Mouse (Mus musculus) limb, embryonic 15.5 days (tissue): ENCODE results near the gene Ifitm2. TPM values are rescaled to one million over a fixed set of nuclear protein-coding genes. Genes with fewer than 3 reads are reported as not detected.
"Not testable (repeated sequence)": the region's sequence is repeated elsewhere in the genome, so short reads cannot be mapped to it uniquely, and the experiment has no call there.

ENCODE experiments used
- ATAC-seq: fragments of 200-750 bp; cut with Nextera tagmentation; 2 replicates; pipeline ENCODE4 v1.8.0; 2017; ENCODE audit warnings: low read depth, moderate TSS enrichment; ENCODE audit not compliant: insufficient number of reproducible peaks, low FRiP score, low TSS enrichment
- H3K27ac ChIP-seq: fragments of 300-500 bp; sonication (generic); 2 replicates; pipeline ENCODE4 v1.5.1; 2015; ENCODE audit warnings: moderate library complexity, mild to moderate bottlenecking, inconsistent platforms
- H3K27me3 ChIP-seq: fragments of 300-500 bp; sonication (generic); 2 replicates; pipeline ENCODE4 v1.6.1; 2015; ENCODE audit warnings: inconsistent platforms
- H3K36me3 ChIP-seq: fragments of 300-500 bp; sonication (generic); 2 replicates; pipeline ENCODE4 v1.6.1; 2015; ENCODE audit warnings: inconsistent platforms
- H3K4me1 ChIP-seq: fragments of 300-500 bp; sonication (generic); 2 replicates; pipeline ENCODE4 v1.6.1; 2015; ENCODE audit warnings: inconsistent platforms
- H3K4me2 ChIP-seq: fragments of 300-500 bp; sonication (generic); 2 replicates; pipeline ENCODE4 v1.6.1; 2015; ENCODE audit warnings: mild to moderate bottlenecking, inconsistent platforms
- H3K4me3 ChIP-seq: fragments of 300-500 bp; sonication (generic); 2 replicates; pipeline ENCODE4 v1.5.1; 2015; ENCODE audit warnings: mild to moderate bottlenecking, inconsistent platforms
- H3K9ac ChIP-seq: fragments of 300-500 bp; sonication (generic); 2 replicates; pipeline ENCODE4 v1.6.1; 2015; ENCODE audit warnings: inconsistent platforms
- H3K9me3 ChIP-seq: fragments of 300-500 bp; sonication (generic); 2 replicates; pipeline ENCODE4 v1.6.1; 2016; ENCODE audit warnings: inconsistent platforms
- WGBS: fragments of 180-500 bp; shearing (Covaris S2); methylation state at CpG from one replicate; pipeline ENCODE4 v1.1.7; 2015; 5-methylcytosine and 5-hydroxymethylcytosine counted together
- polyA plus RNA-seq: library from polyadenylated mRNA; unstranded; fragments of >200 nt; fragmentation: Nextera tagmentation; extraction: Ambion mirVana; gene quantifications from 2 replicates; pipeline ENCODE4 v1.2.1, GENCODE M21; 2015

Ifitm2 gene
- polyA plus RNA-seq, 1 experiment from 2014 or later = 1,547 TPM

- H3K9ac ChIP-seq = no peak overlapping the region
- 91% methylated on average over 7 of the region's 7 CpGs for WGBS
- H3K4me3 ChIP-seq = no peak overlapping the region
- no peaks in the 10 kb centered on the region for H3K9me3 ChIP-seq
- no peaks in the 10 kb centered on the region for H3K36me3 ChIP-seq
- no peaks in the 10 kb centered on the region for H3K27me3 ChIP-seq
- H3K27ac ChIP-seq = no peak overlapping the region
- no peak for ATAC-seq
- H3K4me2 ChIP-seq = no peak overlapping the region
- no peaks in the 10 kb centered on the region for H3K4me1 ChIP-seq
Measured at GRCm38 (mm10) chr7:140982971-140983370, 27.2 kb upstream of the Ifitm2 start.

DNA sequence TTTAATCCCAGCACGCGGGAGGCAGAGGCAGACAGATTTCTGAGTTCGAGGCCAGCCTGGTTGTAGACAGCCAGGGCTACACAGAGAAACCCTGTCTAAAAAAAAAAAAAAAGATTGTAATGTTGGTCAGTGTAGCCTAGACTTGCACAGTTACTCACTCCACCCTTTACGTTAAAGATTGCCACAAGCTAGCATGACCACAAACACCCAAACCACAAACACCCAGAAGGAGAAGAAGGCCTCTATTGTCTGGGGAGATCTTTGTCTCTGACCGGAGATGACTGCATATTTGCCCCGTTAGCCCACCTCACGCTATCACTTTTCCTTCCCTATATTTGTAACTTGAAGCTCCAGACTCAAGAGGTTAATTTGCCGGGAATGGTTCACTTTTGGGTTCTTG lies 25.9 kb upstream of the Ifitm2 start:
- no peak overlapping the region for H3K27ac ChIP-seq
- H3K4me1 ChIP-seq = no peaks in the 10 kb centered on the region
- no peaks in the 10 kb centered on the region for H3K27me3 ChIP-seq
- ATAC-seq = no peak
- no peak overlapping the region for H3K9ac ChIP-seq
- no peak overlapping the region for H3K4me2 ChIP-seq
- 92% methylated on average over 8 of the region's 8 CpGs for WGBS
- H3K9me3 ChIP-seq = no peaks in the 10 kb centered on the region
- H3K4me3 ChIP-seq = no peak overlapping the region
- H3K36me3 ChIP-seq = no peaks in the 10 kb centered on the region

DNA sequence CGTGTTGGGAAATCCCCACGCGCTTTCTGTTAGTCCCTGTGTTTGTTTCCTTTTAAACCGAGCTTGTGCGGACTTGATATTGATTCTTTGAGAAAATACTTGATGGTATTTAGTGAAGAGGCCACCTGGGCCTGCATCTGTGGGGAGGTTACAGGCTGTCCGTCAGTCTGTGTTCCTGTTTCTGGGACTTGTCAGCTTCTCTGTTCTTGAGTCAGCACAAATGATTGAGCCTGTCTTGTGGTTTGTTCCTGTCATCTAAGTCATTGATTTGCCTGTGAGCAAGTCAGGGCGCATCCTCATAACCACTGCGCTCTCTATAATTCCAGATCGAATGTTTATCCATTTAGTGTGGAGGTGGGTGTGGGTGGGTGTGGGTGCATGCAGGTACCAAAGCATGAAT lies 20.9 kb upstream of the Ifitm2 start:
- H3K4me3 ChIP-seq, H3K4me2 ChIP-seq, H3K9me3 ChIP-seq, H3K27me3 ChIP-seq, H3K27ac ChIP-seq, H3K9ac ChIP-seq, H3K36me3 ChIP-seq, ATAC-seq: not testable (repeated sequence)
- 81% methylated on average over 9 of the region's 9 CpGs for WGBS
- H3K4me1 ChIP-seq = peaks cover 25% of the 10 kb centered on the region

GRCm38 (mm10) chr7:140975465-140975864 lies 19.7 kb upstream of the Ifitm2 start:
- no peak for ATAC-seq
- Histone ChIP-seq H3K9ac (no peak overlapping the region), H3K36me3 (no peaks in the 10 kb centered on the region), H3K4me3 (no peak overlapping the region), H3K4me1 (peaks cover 36% of the 10 kb centered on the region), H3K4me2 (no peak overlapping the region), H3K9me3 (no peaks in the 10 kb centered on the region), H3K27me3 (no peaks in the 10 kb centered on the region), H3K27ac (no peak overlapping the region)
- WGBS = 24% methylated on average over 3 of the region's 3 CpGs

DNA sequence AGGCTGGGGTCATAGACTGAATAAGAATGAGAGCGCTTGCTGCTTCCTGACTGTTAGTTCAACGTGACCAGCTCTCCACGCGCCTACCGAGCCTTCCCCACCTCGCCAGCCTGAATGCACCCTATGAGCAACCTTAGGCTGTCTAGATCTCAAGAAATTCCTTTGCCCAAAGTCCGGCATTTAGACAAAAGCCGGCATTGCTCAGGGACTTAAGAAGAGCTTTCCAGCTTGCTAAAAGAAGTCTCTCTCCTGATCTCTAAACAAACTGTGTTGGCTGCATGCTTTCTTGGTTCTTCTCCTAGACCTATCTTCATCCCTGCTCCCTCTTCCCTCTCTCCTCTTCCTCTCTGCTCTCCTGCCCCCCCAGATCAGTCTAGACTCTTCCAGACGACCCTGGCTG lies 19.2 kb upstream of the Ifitm2 start:
- H3K4me3 ChIP-seq = no peak overlapping the region
- H3K4me1 ChIP-seq = peaks cover 36% of the 10 kb centered on the region
- WGBS = 27% methylated on average over 9 of the region's 9 CpGs
- no peaks in the 10 kb centered on the region for H3K27me3 ChIP-seq
- no peaks in the 10 kb centered on the region for H3K36me3 ChIP-seq
- no peak for ATAC-seq
- H3K9me3 ChIP-seq = no peaks in the 10 kb centered on the region
- H3K9ac ChIP-seq = no peak overlapping the region
- H3K4me2 ChIP-seq = no peak overlapping the region
- peak overlapping the region; percentile 67; the same call in 1 of the 2 replicates for H3K27ac ChIP-seq

DNA sequence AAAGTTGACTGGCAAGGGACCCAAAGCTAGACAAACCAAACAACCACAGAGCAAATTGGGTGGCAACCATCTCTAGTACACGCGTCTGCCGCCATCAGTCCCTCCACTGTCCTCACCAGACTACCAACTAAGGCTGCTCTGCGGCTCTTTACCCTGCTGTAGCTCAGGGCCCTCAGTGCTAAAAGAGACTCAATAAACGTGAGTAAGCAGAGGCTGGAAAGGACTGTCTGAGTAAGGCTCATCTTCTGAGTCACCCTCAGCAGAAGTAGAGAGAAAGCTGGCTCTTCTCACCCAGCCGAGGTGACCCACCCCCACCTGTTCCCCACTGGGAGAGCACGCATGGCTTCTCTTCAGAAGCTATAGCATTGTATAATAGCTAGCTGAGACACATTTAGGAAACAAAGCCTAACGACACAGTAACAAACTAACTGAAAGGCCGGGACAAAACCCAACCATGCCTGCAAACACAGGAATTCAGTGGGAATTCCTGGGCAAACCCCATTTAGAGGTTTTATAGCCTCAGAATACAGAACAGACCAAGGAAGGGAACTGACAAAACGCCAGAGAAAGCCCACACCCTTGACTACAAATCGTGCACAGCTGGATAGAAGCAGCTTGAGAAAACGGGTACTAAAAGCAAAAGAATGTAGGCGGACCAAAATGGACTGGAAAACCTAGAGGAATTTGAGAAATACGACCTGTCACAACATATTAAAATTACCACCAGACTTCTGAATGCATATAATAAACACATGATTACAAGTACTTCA lies 17.8 kb upstream of the Ifitm2 start:
- ATAC-seq = no peak
- Histone ChIP-seq H3K36me3 (no peaks in the 10 kb centered on the region), H3K4me3 (no peak overlapping the region), H3K27me3 (no peaks in the 10 kb centered on the region), H3K27ac (peak overlapping the region; percentile 84), H3K4me2 (no peak overlapping the region), H3K9me3 (no peaks in the 10 kb centered on the region), H3K9ac (no peak overlapping the region), H3K4me1 (peaks cover 40% of the 10 kb centered on the region)
- 22% methylated on average over 14 of the region's 14 CpGs for WGBS

DNA sequence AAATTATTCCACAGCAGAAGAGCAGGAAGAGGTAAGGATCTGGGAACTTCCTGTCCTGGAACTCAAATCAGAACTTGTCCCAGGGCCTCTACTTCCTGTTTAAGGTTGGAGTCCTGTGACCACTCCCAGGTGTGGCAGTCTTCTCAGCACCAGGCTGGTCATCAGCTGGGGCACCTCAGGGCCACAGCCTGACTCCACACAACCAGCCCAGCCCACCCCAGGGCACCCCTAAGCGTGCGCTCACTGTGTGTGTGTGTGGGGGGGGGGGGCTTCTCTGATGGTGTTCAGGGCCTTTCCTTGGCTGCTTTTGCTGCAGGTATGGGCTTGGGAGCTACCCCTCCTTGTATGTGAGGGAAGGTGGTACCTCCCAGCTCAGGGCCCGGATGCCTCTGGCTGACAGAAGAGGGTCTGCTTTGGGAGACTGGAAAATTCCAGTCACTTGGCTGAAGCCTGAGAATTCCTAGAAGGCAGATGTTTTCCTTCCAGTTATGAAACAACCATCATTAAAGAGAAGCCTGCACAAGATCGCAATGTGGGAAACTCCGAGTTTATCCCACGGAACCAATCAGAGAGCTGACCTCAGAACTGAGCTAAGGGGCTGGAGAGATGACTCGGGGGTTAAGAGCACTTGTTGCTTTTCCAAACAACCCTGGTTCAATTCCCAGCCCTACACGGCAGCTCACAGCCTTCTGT lies 15.8 kb upstream of the Ifitm2 start:
- Histone ChIP-seq H3K36me3 (no peaks in the 10 kb centered on the region), H3K9ac (no peak overlapping the region), H3K4me3 (no peak overlapping the region), H3K9me3 (no peaks in the 10 kb centered on the region), H3K27ac (peak overlapping the region; percentile 82), H3K4me2 (no peak overlapping the region), H3K27me3 (no peaks in the 10 kb centered on the region), H3K4me1 (peaks cover 52% of the 10 kb centered on the region)
- peak; percentile 52; the same call in 1 of the 2 replicates for ATAC-seq
- 39% methylated on average over 8 of the region's 8 CpGs for WGBS

- Histone ChIP-seq H3K9me3 (no peaks in the 10 kb centered on the region), H3K4me2 (no peak overlapping the region), H3K27ac (peak overlapping the region; percentile 82), H3K9ac (no peak overlapping the region), H3K4me1 (peaks cover 52% of the 10 kb centered on the region), H3K36me3 (no peaks in the 10 kb centered on the region), H3K4me3 (no peak overlapping the region), H3K27me3 (no peaks in the 10 kb centered on the region)
- 43% methylated on average over 7 of the region's 7 CpGs for WGBS
- no peak for ATAC-seq
Measured at GRCm38 (mm10) chr7:140970931-140971330, 15.1 kb upstream of the Ifitm2 start.

- H3K36me3 ChIP-seq, H3K9me3 ChIP-seq, H3K27ac ChIP-seq, H3K27me3 ChIP-seq, H3K4me3 ChIP-seq, ATAC-seq, H3K9ac ChIP-seq: not testable (repeated sequence)
- 38% methylated on average over 3 of the region's 3 CpGs for WGBS
- Histone ChIP-seq H3K4me1 (peaks cover 38% of the 10 kb centered on the region), H3K4me2 (0 out of 2 replicates have a peak overlapping the region, but pooled peaks have one; percentile 5)
Measured at GRCm38 (mm10) chr7:140968710-140969109, 12.9 kb upstream of the Ifitm2 start.

GRCm38 (mm10) chr7:140967862-140968591 lies 12.2 kb upstream of the Ifitm2 start:
- H3K9me3 ChIP-seq = no peaks in the 10 kb centered on the region
- peaks cover 31% of the 10 kb centered on the region for H3K4me1 ChIP-seq
- WGBS = 10% methylated on average over 14 of the region's 14 CpGs
- H3K27me3 ChIP-seq = no peaks in the 10 kb centered on the region
- 0 out of 2 replicates have a peak overlapping the region, but pooled peaks have one; percentile 9 for H3K4me3 ChIP-seq
- peak overlapping the region; percentile 71 for H3K27ac ChIP-seq
- H3K9ac ChIP-seq = no peak overlapping the region
- peak overlapping the region; percentile 22; the same call in 1 of the 2 replicates for H3K4me2 ChIP-seq
- no peaks in the 10 kb centered on the region for H3K36me3 ChIP-seq
- no peak for ATAC-seq

DNA sequence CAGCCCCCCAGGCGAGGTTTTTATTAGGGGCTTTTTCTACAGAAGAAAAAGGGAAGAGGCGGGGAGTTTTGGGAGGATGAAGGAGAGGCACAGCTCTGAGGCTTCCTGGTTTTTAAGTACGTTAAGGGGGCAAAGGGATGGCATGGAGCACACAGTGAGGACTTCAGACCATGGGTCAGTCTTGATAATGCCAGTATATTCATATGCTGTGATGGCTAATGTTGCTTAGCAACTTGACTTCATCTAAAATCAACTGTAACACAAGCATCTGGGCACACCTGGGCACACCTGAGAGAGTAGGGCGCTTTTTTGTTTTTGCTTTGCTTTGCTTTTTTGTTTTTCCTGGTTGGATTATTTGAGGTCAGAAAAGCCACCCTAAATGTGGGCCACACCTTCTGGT lies 11.1 kb upstream of the Ifitm2 start, which contains the start of gene Ifitm1:
Gene Ifitm1 (plus strand): TSS at position 301 of the 400 bp plus-strand sequence.
- ATAC-seq = no peak
- Histone ChIP-seq H3K9ac (no peak within 1 kb of the TSS), H3K27me3 (no peaks in the 10 kb centered on the region), H3K36me3 (no peaks in the 10 kb centered on the region), H3K4me3 (0 out of 2 replicates have a peak within 1 kb of the TSS, but pooled peaks have one; percentile 9), H3K4me1 (peaks cover 29% of the 10 kb centered on the region), H3K9me3 (no peaks in the 10 kb centered on the region), H3K27ac (peak within 1 kb of the TSS; percentile 71), H3K4me2 (peak within 1 kb of the TSS; percentile 22; the same call in 1 of the 2 replicates)
- WGBS = 90% methylated on average over 4 of the region's 4 CpGs
